Mouse (Mus musculus) ES-E14 (cell line): ENCODE results near the gene Kctd18.

Source experiments
- CHD2 ChIP-seq: IDR thresholded peaks from 2 replicates; pipeline ENCODE4 v1.6.1; 2014; ENCODE audit warnings: mild to moderate bottlenecking, low read depth, low read length, inconsistent platforms
- HCFC1 ChIP-seq: IDR thresholded peaks from 2 replicates; pipeline ENCODE4 v1.6.1; 2012; ENCODE audit warnings: low read length, inconsistent platforms, borderline replicate concordance; ENCODE audit not compliant: insufficient read depth
- MAFK ChIP-seq: IDR thresholded peaks from 2 replicates; pipeline ENCODE4 v1.6.1; 2014; ENCODE audit warnings: mild to moderate bottlenecking, low read depth, low read length, inconsistent platforms; ENCODE audit not compliant: insufficient read depth
- ZC3H11A ChIP-seq: IDR thresholded peaks from 2 replicates; pipeline ENCODE4 v1.6.1; 2012; ENCODE audit warnings: low read depth, mild to moderate bottlenecking, inconsistent platforms, low read length, borderline replicate concordance
- ZNF384 ChIP-seq: IDR thresholded peaks from 2 replicates; pipeline ENCODE4 v1.6.1; 2012; ENCODE audit warnings: low read depth, low read length, inconsistent platforms

DNA sequence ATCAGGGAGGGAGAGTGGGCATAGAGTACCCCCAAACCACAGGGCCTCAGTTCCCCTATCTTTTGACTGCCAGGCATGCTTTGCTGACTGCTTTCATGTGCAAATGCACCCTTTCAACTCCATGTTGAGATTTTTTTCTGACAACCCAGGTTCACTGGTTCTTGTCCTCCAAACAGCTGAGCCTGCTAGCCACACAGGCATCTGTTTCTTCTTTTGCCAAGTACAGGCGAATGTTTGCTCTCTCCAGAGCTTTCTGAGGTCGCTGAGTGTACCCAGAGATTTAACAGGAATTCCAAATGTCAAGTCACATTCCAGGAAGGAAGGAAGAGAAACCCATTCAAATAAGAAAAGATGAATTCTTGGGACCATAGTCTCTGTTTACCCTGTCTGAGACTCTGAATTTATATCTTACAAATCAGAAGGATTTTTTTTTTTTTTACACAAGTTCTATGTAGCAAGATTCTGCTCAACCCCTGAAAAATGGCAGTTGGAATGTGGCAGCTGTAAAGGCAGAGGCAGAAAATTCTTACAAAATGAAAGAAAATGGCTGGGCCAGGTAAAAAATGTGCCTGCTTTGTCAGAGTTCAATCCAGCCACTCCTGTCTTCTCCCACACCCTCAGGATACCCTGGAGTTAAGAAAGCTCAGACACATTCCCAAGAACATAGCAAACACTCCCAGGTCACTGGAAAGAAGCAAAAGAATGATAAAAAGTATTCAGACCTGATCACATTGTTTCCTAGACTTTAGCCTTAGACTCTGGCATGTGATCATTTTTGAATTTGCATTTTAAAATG is 71.0 kb downstream of the Kctd18 start:
- TF ChIP-seq ZNF384 (no peak), ZC3H11A (no peak), HCFC1 (no peak), MAFK (no peak), CHD2 (no peak)
